Mouse (Mus musculus): Measurements from ENCODE around the gene Trpv2. TPM values are rescaled to one million over a fixed set of nuclear protein-coding genes. Genes with fewer than 3 reads are reported as not detected.

Trpv2 gene
- total and polyA plus RNA-seq, 3 experiments, result 39.2 to 58.7 (median 46.2) TPM

- TF ChIP-seq JUN (IDR thresholded peaks at IDR 0.05; ENCODE audit: insufficient read depth, low read depth, low read length), result no peak
These were observed 38.3 kb downstream of the Trpv2 start (continued) for GRCm38 (mm10) chr11:62612604-62613003.

GRCm38 (mm10) chr11:62613657-62614365 is 39.5 kb downstream of the Trpv2 start:
- Histone ChIP-seq H3K9me3 (replicated peaks; ENCODE audit: low read length) (no peaks in the 10 kb centered on the region), H3K4me3 (replicated peaks in 1 of 3; ENCODE audit: low read depth in 2 of 3, low read length in 2 of 3, poor library complexity in 1 of 3) (no peak overlapping the region), H3K79me2 (replicated peaks; ENCODE audit: control insufficient read depth, extremely low read depth, insufficient read depth, poor library complexity, severe bottlenecking) (no peaks in the 10 kb centered on the region), H3K4me1 (ENCODE audit: control insufficient read depth in 1 of 2, insufficient read depth in 2 of 2) (peaks cover 6 to 10% of the 10 kb centered on the region in 2 experiments), H3K36me3 (replicated peaks in 1 of 2; ENCODE audit: control insufficient read depth in 1 of 2, insufficient read depth in 1 of 2, low read length in 1 of 2) (peaks cover 0 to 25% of the 10 kb centered on the region in 2 experiments), H3K4me2 (ENCODE audit: insufficient read depth, low read depth, poor library complexity, severe bottlenecking) (peak overlapping the region; percentile 8; the same call in 1 of the 2 replicates), H3K27me3 (replicated peaks) (no peaks in the 10 kb centered on the region), H3K9ac (ENCODE audit: insufficient read depth, low read depth) (no peak overlapping the region), H3K27ac (ENCODE audit: insufficient read depth, low read depth) (no peak overlapping the region)
- TF ChIP-seq POLR2AphosphoS2 (IDR thresholded peaks at IDR 0.05; ENCODE audit: low read depth, low read length) (no peak), ELF1 (IDR thresholded peaks at IDR 0.05; ENCODE audit: low read depth, low read length) (peak; percentile 51; the same call in 1 of the 2 replicates), MAZ (IDR thresholded peaks at IDR 0.05; ENCODE audit: low read depth, low read length) (no peak), MYC (IDR thresholded peaks at IDR 0.05; ENCODE audit: low read depth, low read length) (0 out of 2 replicates have a peak, but pooled peaks have one; percentile 38), GABPA (IDR thresholded peaks at IDR 0.05; ENCODE audit: insufficient replicate concordance, low read depth, low read length) (no peak), CHD2 (IDR thresholded peaks at IDR 0.05; ENCODE audit: low read length) (peak; percentile 24; the same call in 1 of the 2 replicates), PAX5 (IDR thresholded peaks at IDR 0.05; ENCODE audit: low read length) (no peak), USF1 (IDR thresholded peaks at IDR 0.05; ENCODE audit: low read depth, low read length) (no peak), TBP (conservative IDR thresholded peaks at IDR 0.05; ENCODE audit: low read depth, low read length) (no peak), MAX (IDR thresholded peaks at IDR 0.05; ENCODE audit: low read length) (no peak), SMC3 (IDR thresholded peaks at IDR 0.05; ENCODE audit: low read depth, low read length) (peak; percentile 99), SIN3A (IDR thresholded peaks at IDR 0.05; ENCODE audit: low read length) (no peak), CTCF (conservative IDR thresholded peaks at IDR 0.05 in 1 of 2, IDR thresholded peaks at IDR 0.05 in 1 of 2; ENCODE audit: low read depth in 2 of 2, low read length in 2 of 2) (peak; percentile 97 to 99), RAD21 (IDR thresholded peaks at IDR 0.05; ENCODE audit: low read depth, low read length) (peak; percentile 100), ZNF384 (IDR thresholded peaks at IDR 0.05; ENCODE audit: low read depth, low read length) (0 out of 2 replicates have a peak, but pooled peaks have one; percentile 13), IRF4 (IDR thresholded peaks at IDR 0.05; ENCODE audit: low read depth, low read length) (peak; percentile 44; the same call in 1 of the 2 replicates), ZC3H11A (IDR thresholded peaks at IDR 0.05; ENCODE audit: low read depth, low read length) (peak; percentile 95), MEF2A (IDR thresholded peaks at IDR 0.05; ENCODE audit: borderline replicate concordance, low read depth, low read length) (no peak), TCF12 (IDR thresholded peaks at IDR 0.05; ENCODE audit: low read depth, low read length) (no peak), POLR2A (IDR thresholded peaks at IDR 0.05; ENCODE audit: low read depth, low read length) (peak; percentile 24; the same call in 1 of the 2 replicates), EP300 (IDR thresholded peaks at IDR 0.05; ENCODE audit: low read length) (no peak), NELFE (IDR thresholded peaks at IDR 0.05; ENCODE audit: low read depth, low read length) (no peak; the same call in 1 of the 2 replicates), UBTF (IDR thresholded peaks at IDR 0.05; ENCODE audit: low read depth, low read length) (no peak)
- dilution Hi-C loops (cut with MboI; ENCODE audit: extremely low pct_ligation_motif_present, extremely low pct_unique_long_range_greater_than_20kb, low sequenced_read_pairs), result no loop called here
- in situ Hi-C loops (cut with MboI; ENCODE audit: low pct_ligation_motif_present, low pct_unique_long_range_greater_than_20kb, low sequenced_read_pairs), result loop anchor here (5.0 kb wide), 2 partner anchors 33 to 63 kb away; partner anchors contain the start of genes Lrrc75a and Mmgt2
- peak; percentile 91 for DNase-seq (ENCODE audit: extremely low read depth)

Measured in CH12.LX (cell line).